Mouse (Mus musculus) heart, embryonic 16.5 days (tissue): ENCODE measurements around the gene Neurod4. TPM values are rescaled to one million over a fixed set of nuclear protein-coding genes. Genes with fewer than 3 reads are reported as not detected.

Experiments used
- ATAC-seq: fragments of 200-750 bp; cut with Nextera tagmentation; replicated peaks from 2 replicates; pipeline ENCODE4 v1.8.0; 2017; ENCODE audit warnings: moderate number of reproducible peaks; ENCODE audit not compliant: insufficient read depth, low FRiP score; ENCODE audit errors: extremely low read depth
- H3K27ac ChIP-seq: fragments of 300-500 bp; sonication (generic); 2 replicates; pipeline ENCODE4 v1.5.1; 2014; ENCODE audit warnings: mild to moderate bottlenecking, low read length, control low read depth, moderate library complexity
- H3K27me3 ChIP-seq: fragments of 300-500 bp; sonication (generic); 2 replicates; pipeline ENCODE4 v1.6.1; 2014; ENCODE audit warnings: low read length, mixed read lengths; ENCODE audit not compliant: control insufficient read depth, insufficient read depth
- H3K36me3 ChIP-seq: fragments of 300-500 bp; sonication (generic); 2 replicates; pipeline ENCODE4 v1.6.1; 2014; ENCODE audit not compliant: control insufficient read depth, insufficient read depth
- H3K4me1 ChIP-seq: fragments of 300-500 bp; sonication (generic); 2 replicates; pipeline ENCODE4 v1.6.1; 2014; ENCODE audit warnings: low read length, mixed read lengths; ENCODE audit not compliant: control insufficient read depth, insufficient read depth
- H3K4me2 ChIP-seq: fragments of 300-500 bp; sonication (generic); 2 replicates; pipeline ENCODE4 v1.6.1; 2014; ENCODE audit warnings: low read depth, mild to moderate bottlenecking, control low read depth, low read length
- H3K4me3 ChIP-seq: fragments of 300-500 bp; sonication (generic); 2 replicates; pipeline ENCODE4 v1.5.1; 2014; ENCODE audit warnings: mild to moderate bottlenecking, control low read depth, low read length
- H3K9ac ChIP-seq: fragments of 300-500 bp; sonication (generic); 2 replicates; pipeline ENCODE4 v1.6.1; 2014; ENCODE audit warnings: low read length, control low read depth
- H3K9me3 ChIP-seq: fragments of 300-500 bp; sonication (generic); replicated peaks from 2 replicates; pipeline ENCODE4 v1.6.1; 2016; ENCODE audit warnings: low read length; ENCODE audit not compliant: control insufficient read depth
- WGBS: fragments of 180-500 bp; shearing (Covaris S2); extraction: QIAGEN DNeasy Blood & Tissue Kit; methylation state at CpG from one replicate; pipeline ENCODE4 v1.1.7; 2014; 5-methylcytosine and 5-hydroxymethylcytosine counted together
- polyA plus RNA-seq: library from polyadenylated mRNA; unstranded; fragments of >200 nt; fragmentation: Nextera tagmentation; extraction: Ambion mirVana; gene quantifications from 2 replicates; pipeline ENCODE4 v1.2.1, GENCODE M21; 2015

Gene Neurod4
- polyA plus RNA-seq, 1 experiment from 2014 or later = not detected

- H3K27me3 ChIP-seq = no peaks in the 10 kb centered on the region
- H3K4me1 ChIP-seq = no peaks in the 10 kb centered on the region
- no peak overlapping the region for H3K4me3 ChIP-seq
- no peaks in the 10 kb centered on the region for H3K36me3 ChIP-seq
- 44% methylated on average over 4 of the region's 4 CpGs for WGBS
- H3K4me2 ChIP-seq = no peak overlapping the region
- no peaks in the 10 kb centered on the region for H3K9me3 ChIP-seq
- no peak overlapping the region for H3K9ac ChIP-seq
- no peak overlapping the region for H3K27ac ChIP-seq
- ATAC-seq = no peak
Measured at GRCm38 (mm10) chr10:130263203-130263602, 16.8 kb downstream of the Neurod4 start.

GRCm38 (mm10) chr10:130259483-130259882, 20.6 kb downstream of the Neurod4 start:
- Histone ChIP-seq H3K9ac (no peak overlapping the region), H3K27me3 (no peaks in the 10 kb centered on the region)
- ATAC-seq = no peak

GRCm38 (mm10) chr10:130244271-130244670, 35.8 kb downstream of the Neurod4 start:
- H3K4me3 ChIP-seq = no peak overlapping the region
- ATAC-seq = no peak
- 10% methylated on average over 2 of the region's 2 CpGs for WGBS

More at GRCm38 (mm10) chr10:130259483-130259882, 20.6 kb downstream of the Neurod4 start:
- Histone ChIP-seq H3K4me3 (no peak overlapping the region), H3K36me3 (no peaks in the 10 kb centered on the region), H3K4me1 (no peaks in the 10 kb centered on the region), H3K4me2 (no peak overlapping the region), H3K27ac (no peak overlapping the region), H3K9me3 (no peaks in the 10 kb centered on the region)
- WGBS = 67% methylated on average over 1 of the region's 1 CpGs

DNA sequence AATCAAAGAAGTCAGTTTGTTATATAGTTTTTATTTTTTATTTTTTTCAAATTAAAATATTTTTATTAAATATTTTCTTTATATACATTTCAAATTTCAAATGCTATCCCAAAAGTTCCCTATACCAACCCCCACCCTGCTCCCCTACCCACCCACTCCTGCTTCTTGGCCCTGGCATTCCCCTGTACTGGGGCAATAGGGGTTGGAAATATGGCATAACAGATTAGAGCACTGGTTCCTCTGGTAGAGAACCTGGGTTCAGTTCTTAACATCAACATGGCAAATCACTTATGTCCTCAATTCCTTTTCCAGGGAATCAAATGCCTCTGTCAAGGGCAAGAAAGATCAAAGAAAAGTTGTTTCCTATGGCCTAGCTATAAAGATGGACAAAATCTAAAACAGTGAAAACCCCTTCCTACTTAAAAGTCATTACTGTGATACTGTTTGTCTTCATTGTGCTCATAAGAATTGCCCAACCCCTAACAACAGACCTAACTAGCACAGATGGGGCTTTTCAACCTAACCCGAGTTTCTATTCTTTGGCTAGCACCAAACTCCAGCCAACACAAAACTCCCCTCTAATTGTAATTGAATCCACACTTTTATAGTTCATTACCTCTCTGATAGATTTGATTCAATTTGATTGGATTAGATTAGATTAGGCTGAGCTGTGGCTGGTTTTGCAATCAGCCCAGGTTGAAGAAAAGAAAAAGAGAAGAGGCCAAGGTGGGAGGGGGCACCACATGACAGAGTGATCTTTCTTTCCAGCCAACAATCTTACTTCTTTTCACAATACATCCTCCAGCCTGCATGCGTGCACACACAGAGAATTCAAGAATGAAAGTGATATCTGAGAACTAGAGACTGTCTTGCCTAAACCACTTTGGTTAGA, 41.5 kb downstream of the Neurod4 start:
- no peak overlapping the region for H3K27ac ChIP-seq
- H3K4me1 ChIP-seq = no peaks in the 10 kb centered on the region
- H3K9ac ChIP-seq = no peak overlapping the region
- H3K36me3 ChIP-seq = no peaks in the 10 kb centered on the region
- no peaks in the 10 kb centered on the region for H3K9me3 ChIP-seq
- 63% methylated on average over 2 of the region's 2 CpGs for WGBS
- no peak overlapping the region for H3K4me2 ChIP-seq
- ATAC-seq = no peak
- no peak overlapping the region for H3K4me3 ChIP-seq
- no peaks in the 10 kb centered on the region for H3K27me3 ChIP-seq

More at GRCm38 (mm10) chr10:130244271-130244670, 35.8 kb downstream of the Neurod4 start:
- Histone ChIP-seq H3K27ac (no peak overlapping the region), H3K27me3 (no peaks in the 10 kb centered on the region), H3K9me3 (no peaks in the 10 kb centered on the region), H3K9ac (no peak overlapping the region), H3K4me1 (no peaks in the 10 kb centered on the region), H3K36me3 (no peaks in the 10 kb centered on the region), H3K4me2 (no peak overlapping the region)

- Histone ChIP-seq H3K4me1 (no peaks in the 10 kb centered on the region), H3K4me3 (no peak overlapping the region), H3K4me2 (no peak overlapping the region), H3K9me3 (no peaks in the 10 kb centered on the region), H3K27me3 (no peaks in the 10 kb centered on the region), H3K9ac (no peak overlapping the region), H3K27ac (no peak overlapping the region), H3K36me3 (no peaks in the 10 kb centered on the region)
- ATAC-seq = no peak
- 41% methylated on average over 1 of the region's 1 CpGs for WGBS
Measured at GRCm38 (mm10) chr10:130234576-130234975, 45.5 kb downstream of the Neurod4 start.

DNA sequence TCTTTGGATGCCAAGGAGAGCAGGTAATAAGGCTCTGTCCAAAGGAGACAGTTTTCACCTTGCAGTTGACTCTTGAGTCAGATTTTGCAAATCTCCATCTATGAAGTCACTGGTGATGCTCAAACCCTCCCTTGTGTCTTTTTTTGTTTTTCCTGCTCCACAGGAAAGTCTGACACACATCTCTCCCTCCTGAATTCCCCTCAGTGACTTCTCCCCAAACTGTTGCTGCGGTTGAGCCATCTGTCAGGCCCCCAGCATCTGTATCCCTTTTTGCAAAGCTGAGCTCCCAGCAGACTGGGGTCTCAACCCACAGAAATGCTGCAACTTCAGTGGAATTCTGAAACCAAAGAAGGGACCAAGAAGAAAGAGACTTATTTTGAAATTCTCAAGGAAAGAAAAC, 47.9 kb downstream of the Neurod4 start:
- no peak overlapping the region for H3K27ac ChIP-seq
- ATAC-seq = no peak
- H3K36me3 ChIP-seq = no peaks in the 10 kb centered on the region

GRCm38 (mm10) chr10:130229584-130229983, 50.5 kb downstream of the Neurod4 start:
- Histone ChIP-seq H3K27ac (no peak overlapping the region), H3K9me3 (no peaks in the 10 kb centered on the region), H3K27me3 (no peaks in the 10 kb centered on the region), H3K36me3 (no peaks in the 10 kb centered on the region), H3K4me3 (no peak overlapping the region), H3K4me2 (no peak overlapping the region), H3K4me1 (no peaks in the 10 kb centered on the region), H3K9ac (no peak overlapping the region)
- WGBS = 85% methylated on average over 5 of the region's 5 CpGs
- ATAC-seq = no peak

More for the DNA sequence above, 47.9 kb downstream of the Neurod4 start:
- no peaks in the 10 kb centered on the region for H3K9me3 ChIP-seq
- WGBS = 68% methylated on average over 1 of the region's 1 CpGs
- no peaks in the 10 kb centered on the region for H3K27me3 ChIP-seq
- H3K4me3 ChIP-seq = no peak overlapping the region
- no peak overlapping the region for H3K4me2 ChIP-seq
- no peak overlapping the region for H3K9ac ChIP-seq
- no peaks in the 10 kb centered on the region for H3K4me1 ChIP-seq

DNA sequence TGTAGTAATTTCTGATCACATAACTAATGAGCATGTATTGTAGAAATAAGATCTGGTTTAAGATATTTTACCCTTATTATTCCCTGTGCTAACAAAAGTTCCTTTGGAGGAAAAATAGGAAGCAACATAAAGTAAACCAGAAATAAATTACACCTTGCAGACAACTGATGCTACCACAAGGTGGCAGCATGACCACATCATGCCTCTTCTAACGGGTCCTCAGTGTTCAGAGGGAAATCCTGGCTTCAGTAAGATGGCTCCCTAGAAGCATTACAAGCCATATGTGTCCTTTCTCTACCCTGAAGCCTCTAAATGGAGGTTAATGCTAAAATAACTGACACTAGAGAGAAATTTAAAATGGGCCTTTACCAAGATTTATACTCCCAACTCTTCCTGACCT, 51.8 kb downstream of the Neurod4 start:
- no peak overlapping the region for H3K9ac ChIP-seq
- ATAC-seq = no peak
- no peaks in the 10 kb centered on the region for H3K36me3 ChIP-seq
- H3K4me2 ChIP-seq = no peak overlapping the region
- H3K27me3 ChIP-seq = no peaks in the 10 kb centered on the region
- no peak overlapping the region for H3K27ac ChIP-seq
- WGBS = 0% methylated on average over 1 of the region's 1 CpGs
- H3K4me1 ChIP-seq = no peaks in the 10 kb centered on the region
- no peaks in the 10 kb centered on the region for H3K9me3 ChIP-seq
- H3K4me3 ChIP-seq = no peak overlapping the region

DNA sequence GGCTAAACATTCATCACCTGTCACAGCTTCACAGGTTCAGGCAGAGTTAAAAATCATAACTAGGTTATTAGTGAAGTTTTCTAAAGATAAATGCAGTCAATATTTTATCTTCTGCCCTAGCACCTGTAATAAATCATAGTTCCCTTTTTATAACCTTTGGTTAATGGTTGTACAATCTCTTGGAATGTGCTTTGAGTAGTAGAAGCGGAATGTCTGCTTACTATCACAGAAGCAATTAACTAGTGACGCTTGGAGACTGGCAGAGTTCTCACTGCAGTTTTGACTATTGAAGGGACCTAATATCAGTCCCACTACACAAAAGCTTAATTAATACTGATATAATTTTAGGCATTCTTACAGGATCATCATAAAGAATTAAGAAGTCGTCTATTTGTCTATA, 55.0 kb downstream of the Neurod4 start:
- H3K27ac ChIP-seq = no peak overlapping the region
- no peak overlapping the region for H3K4me3 ChIP-seq
- ATAC-seq = no peak
- no peaks in the 10 kb centered on the region for H3K27me3 ChIP-seq
- no peaks in the 10 kb centered on the region for H3K4me1 ChIP-seq
- 58% methylated on average over 3 of the region's 3 CpGs for WGBS
- no peak overlapping the region for H3K9ac ChIP-seq
- no peak overlapping the region for H3K4me2 ChIP-seq
- H3K9me3 ChIP-seq = no peaks in the 10 kb centered on the region
- no peaks in the 10 kb centered on the region for H3K36me3 ChIP-seq
